Mouse (Mus musculus) embryo, embryonic 11.5 days (tissue): Measurements from ENCODE around the gene Apba3.

Experiments used
- DNase-seq: peaks from one replicate; pipeline ENCODE4 v3.0.0-alpha.2; 2012; ENCODE audit warnings: low read depth, low spot score

Apba3 gene

GRCm38 (mm10) chr10:81290698-81291460 lies 24.1 kb downstream of the Apba3 start:
- DNase-seq, result no peak

- DNase-seq, result no peak
These were observed 24.8 kb downstream of the Apba3 start, which contains the start of gene Tjp3 for GRCm38 (mm10) chr10:81291511-81292104. Tjp3 (minus strand) TSS chr10:81291581.

DNA sequence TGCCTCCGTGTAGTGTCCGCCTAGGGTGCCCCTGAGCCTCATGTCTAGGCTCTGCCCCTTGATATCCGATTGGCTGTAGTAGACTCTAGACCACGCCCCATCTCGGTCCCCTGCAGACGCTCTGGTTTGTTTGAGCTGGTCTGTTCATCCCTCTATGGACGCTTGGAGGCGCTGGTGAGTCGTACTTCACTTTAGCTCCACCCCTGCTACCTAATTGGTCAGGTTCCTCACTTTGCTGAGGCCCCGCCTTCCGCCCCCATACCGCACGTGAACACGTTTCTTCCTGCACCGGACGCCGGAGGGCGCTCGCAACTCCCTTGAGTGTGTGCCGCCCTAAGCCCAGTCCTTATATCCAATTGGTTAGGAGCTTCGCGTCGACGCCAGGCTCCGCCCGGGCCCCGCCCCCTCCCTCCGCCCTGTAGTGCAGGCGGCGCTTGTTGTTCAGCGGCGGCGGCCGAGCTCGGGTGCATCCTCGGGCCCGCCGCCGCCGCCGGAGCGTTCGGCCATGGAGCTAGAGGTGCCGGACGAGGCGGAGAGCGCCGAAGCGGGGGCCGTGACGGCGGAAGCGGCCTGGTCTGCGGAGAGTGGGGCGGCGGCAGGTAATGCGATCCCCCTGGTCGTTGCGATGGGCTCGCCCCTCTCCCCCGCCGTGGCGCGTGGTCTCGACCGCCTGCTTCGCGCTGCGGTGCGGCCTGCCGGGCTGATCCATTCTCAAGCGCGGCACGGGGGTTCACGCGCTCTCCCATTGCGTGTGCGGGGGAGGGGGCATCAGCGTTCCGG lies 26.0 kb downstream of the Apba3 start, which contains the start of gene Pip5k1c:
TSS of gene Pip5k1c (plus strand) at position 410 of the 780 bp plus-strand sequence.
- DNase-seq, result peak; percentile 99

DNA sequence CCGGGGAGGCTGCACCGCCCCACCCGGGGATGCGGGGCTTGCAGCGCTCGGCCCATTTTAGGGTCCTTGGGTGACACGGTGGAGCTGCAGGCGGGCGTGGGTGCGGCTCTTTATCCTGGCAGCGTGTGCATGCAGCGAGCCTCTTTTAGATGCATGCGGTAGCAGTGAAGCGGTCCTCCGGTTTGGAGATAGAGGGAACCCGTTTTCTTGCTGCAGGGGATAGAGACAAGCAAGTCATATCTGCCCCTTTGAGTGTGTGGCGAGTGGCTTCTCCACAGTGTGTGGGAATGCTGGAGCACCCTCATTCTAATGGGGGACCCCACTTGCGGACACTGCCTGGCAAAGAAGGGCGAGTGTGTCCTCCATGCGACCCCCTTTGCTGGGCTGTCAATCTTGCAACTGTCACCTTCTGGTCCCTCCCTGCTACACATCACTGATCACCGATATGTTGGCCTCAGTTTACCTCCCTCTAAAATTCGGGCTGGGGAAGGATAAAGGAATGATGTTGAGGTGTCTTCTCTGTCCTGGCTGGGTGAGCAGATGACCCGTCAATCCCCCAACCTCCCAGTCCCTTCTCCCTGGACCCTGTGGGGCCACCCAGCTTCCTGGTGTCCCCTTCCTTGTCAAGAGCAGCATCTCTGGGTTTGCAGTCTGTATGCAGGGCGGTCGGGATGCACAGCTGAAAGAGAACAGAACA lies 26.7 kb downstream of the Apba3 start:
- DNase-seq, result no peak

- DNase-seq, result no peak
These were observed 27.7 kb downstream of the Apba3 start for GRCm38 (mm10) chr10:81294442-81294841.

DNA sequence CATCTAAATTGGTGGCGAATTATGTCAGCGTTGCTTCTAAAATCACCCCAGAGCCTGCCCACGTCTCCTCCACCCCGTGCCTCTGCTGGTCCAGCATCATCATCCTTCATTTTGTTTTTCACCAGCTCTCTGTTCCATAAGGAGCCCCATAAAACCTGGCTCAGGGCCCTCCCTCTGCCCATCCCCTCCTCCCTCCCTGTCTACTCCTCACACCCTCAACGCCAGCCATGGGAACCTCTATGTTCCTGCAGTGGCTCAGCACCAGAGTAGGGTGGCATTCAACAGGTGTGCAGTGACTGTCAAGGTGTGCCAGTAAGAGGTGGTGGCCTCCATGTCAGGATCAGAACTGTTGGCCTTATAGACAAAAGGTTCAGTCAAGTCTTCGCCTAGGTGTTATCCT lies 28.4 kb downstream of the Apba3 start:
- no peak for DNase-seq

DNA sequence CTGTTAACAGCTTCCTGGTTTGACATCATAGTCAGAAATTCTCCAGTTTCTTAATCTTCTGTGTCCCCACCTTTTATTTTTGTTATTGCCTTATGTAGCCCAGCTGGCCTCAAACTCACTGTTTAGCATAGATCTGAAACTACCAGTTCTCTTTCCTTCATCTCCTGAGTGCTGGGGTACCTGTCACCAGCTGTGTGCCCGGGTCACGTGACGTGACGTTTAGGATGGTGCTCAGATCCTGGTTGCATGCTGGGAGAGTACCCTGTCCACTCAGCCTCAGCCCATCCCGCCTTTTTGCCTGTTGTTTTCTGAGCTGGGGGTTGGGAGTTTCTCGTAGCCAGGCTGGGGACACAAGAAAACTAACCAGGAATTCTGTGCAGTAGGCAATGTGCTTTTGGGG lies 30.5 kb downstream of the Apba3 start:
- DNase-seq, result no peak

GRCm38 (mm10) chr10:81297845-81298244 lies 31.1 kb downstream of the Apba3 start:
- no peak for DNase-seq

GRCm38 (mm10) chr10:81298369-81299100 lies 31.8 kb downstream of the Apba3 start:
- DNase-seq, result no peak

DNA sequence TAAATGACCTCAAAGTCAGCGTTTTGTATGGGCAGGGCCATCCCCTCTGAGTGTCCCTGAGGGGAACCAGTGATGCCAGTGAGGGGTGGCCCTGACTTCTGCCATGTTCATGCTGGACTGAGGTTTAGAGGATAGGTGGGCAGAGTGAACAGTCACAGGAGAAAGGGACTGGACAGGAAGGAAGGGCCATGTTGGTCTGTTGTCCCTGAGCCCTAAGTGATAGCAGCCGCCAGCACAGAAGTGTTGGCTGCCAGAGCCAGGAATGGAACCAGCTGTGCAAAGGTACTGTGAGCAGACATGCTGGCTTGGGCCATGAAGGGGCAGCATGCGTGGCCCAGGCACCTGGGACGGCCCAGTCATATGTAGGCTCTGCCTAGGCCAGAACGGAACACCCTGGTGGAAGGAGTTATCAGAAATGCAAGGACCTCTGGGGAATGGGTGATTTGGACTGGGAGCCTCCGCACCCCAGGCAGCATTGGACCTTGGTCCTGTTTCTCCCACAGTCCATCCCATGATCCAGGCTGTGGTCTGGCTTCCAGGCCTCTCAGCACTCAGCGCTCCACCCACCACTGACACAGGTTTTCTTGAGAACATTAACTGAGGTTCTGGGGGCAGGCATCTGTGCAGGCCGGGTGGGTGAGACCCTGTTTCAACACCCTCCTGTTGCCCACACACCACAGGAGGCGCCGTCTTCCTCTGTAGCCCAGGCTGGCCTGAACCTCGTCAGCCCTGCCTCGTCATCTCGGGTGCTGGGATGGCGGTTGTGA lies 33.0 kb downstream of the Apba3 start:
- no peak for DNase-seq

- DNase-seq, result no peak
These were observed 33.7 kb downstream of the Apba3 start for GRCm38 (mm10) chr10:81300352-81300907.

DNA sequence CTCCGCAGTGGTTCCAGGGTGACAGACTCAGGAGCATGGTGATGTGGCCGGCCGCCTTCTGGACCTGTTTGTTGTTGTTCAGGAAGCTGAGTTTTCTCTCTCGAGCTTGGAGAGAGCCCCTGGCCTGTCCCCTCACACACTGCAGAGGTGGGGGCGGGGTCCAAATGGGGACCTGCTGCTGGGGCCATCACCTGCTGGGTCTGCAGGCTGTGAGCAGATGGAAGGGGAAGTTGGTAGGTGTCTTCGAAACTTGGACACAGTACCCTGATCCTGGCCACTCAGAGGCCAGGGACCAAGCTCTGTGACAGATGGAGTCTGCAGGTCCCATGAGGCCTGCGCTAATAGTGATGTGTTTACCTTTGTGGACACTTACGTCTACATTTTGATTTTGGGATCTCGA lies 34.6 kb downstream of the Apba3 start:
- no peak for DNase-seq

DNA sequence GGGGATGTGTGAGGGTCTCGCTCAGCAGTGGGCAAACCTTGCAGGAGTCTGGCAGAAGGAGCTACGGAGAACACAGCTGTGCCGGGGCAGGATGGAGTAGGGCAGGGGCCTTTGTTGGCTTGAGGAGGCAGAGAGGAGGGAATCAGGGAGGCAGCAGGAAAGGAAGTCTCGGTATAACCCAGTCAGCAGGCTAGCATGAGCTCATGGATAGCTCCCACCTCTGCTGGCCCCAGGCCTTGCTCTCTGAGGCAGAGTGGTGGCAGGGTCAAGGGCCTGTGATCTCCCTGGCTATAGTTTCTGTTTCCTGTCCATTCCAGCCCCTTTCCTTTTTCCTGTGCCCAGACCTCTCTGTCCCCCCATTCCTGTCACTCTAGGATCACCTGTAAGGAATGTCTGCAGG lies 35.5 kb downstream of the Apba3 start:
- no peak for DNase-seq

- no peak for DNase-seq
These were observed 36.0 kb downstream of the Apba3 start for GRCm38 (mm10) chr10:81302781-81303218.

DNA sequence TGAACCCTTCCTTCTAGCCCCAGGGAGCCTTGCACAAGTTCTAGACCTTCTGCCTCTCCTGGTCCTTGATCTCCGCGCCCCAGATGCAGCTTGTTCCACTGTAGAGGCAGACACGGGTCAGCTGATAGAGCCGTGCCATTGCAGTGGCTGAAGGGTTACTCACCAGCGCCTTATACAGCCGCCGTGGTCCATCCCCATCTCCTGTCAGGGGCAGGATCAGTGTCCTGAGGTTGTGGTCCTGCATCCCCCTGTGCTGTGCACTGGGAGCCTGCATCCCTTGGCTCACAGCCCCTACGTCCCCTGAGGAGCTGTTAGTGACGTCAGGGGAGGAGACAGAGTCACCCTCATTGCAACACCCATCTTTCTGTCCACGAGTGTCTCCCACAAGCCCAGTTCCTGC lies 36.5 kb downstream of the Apba3 start:
- DNase-seq, result no peak

GRCm38 (mm10) chr10:81303761-81304160 lies 37.0 kb downstream of the Apba3 start:
- no peak for DNase-seq

- DNase-seq, result no peak
These were observed 38.0 kb downstream of the Apba3 start for GRCm38 (mm10) chr10:81304597-81305238.

DNA sequence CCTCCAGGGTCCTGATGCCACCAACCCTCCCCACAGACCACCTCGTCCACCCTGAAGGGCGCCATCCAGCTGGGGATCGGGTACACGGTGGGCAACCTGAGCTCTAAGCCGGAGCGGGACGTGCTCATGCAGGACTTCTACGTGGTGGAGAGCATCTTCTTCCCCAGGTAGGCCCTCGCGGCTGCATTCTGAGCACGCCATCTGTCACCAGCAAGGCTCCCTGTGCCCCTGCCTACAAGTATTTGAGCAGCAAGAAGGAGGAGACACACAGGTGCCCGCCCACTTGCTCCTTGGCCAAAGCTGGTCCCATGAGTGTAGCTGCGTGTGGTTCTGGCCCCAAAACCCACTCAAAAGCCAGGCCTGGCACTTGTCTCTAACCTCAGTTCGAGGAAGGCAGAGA lies 38.9 kb downstream of the Apba3 start:
- DNase-seq, result no peak

DNA sequence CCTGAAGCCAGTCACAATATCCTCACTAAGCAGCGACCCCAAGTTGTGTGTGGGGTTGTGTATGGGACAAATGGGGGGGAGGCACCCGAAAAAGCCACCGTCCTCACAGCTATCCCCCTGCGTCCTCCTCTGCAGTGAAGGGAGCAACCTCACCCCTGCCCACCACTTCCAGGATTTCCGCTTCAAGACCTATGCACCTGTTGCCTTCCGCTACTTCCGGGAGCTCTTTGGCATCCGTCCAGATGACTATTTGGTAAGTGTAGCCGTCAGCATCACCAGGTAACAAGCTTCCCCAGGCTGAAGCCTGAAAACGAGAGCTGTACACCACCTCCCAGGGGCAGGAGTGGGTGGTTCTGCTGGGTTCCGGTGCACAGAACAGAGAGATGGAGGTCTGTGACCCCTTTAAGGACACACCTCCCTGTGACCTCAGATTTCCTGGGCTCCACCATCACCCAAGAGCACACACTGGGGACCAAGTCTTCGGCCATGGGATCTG lies 39.5 kb downstream of the Apba3 start:
- no peak for DNase-seq
